8 mouse cellular contexts compared by ENCODE assay signal in genomic region chr4:106854361-106855309, GRCm38 (mm10). TPM values are rescaled to one million over a fixed set of nuclear protein-coding genes. Genes with fewer than 3 reads are reported as not detected.
A peak's percentile ranks its signal among the peaks of the same experiment; 100 is the strongest.
DNase-seq lines count a peak whose midpoint lies in the region; ATAC-seq and TF ChIP-seq lines count a peak whose summit lies in the region.

No protein-coding gene starts in this region.

- no peaks in the 10 kb centered on the region for H3K36me3 ChIP-seq in heart, embryonic 13.5 days
- no peaks in the 10 kb centered on the region for H3K36me3 ChIP-seq in ES-E14 (ENCODE audit: control insufficient read depth, insufficient read depth, low read length, poor library complexity, severe bottlenecking)
- H3K36me3 ChIP-seq in forebrain, embryonic 14.5 days (ENCODE audit: control insufficient read depth, insufficient read depth, low read length): no peaks in the 10 kb centered on the region
- H3K36me3 ChIP-seq in liver, postnatal 0 days (replicated peaks; ENCODE audit: insufficient read depth, low read length): no peaks in the 10 kb centered on the region

- no peak for DNase-seq in heart, adult 11 months
- no peak for DNase-seq in ES-E14 (ENCODE audit: low read depth, low spot score)
- peak; percentile 60 for DNase-seq in forebrain, embryonic 14.5 days (ENCODE audit: low spot score)
- DNase-seq in liver, postnatal 0 days: no peak
- DNase-seq in layer of hippocampus, adult 18-20 months (ENCODE audit: low spot score in 2 of 2): no peak
- no peak for DNase-seq in adrenal gland, adult 8-10 months
- DNase-seq in cerebellum, adult 2 months: no peak

- in situ Hi-C loops in ES-E14 (cut with MboI; ENCODE audit: low sequenced_read_pairs in 2 of 2, unreplicated experiment in 2 of 2): no loop called here

- peaks cover 40% of the 10 kb centered on the region for H3K4me1 ChIP-seq in heart, embryonic 13.5 days
- H3K4me1 ChIP-seq in ES-E14 (ENCODE audit: control insufficient read depth in 2 of 2, insufficient read depth in 2 of 2, low read length in 2 of 2, poor library complexity in 1 of 2): peaks cover 10 to 20% of the 10 kb centered on the region in 2 experiments; a peak in 3 of 4 replicates
- H3K4me1 ChIP-seq in forebrain, embryonic 14.5 days (ENCODE audit: control insufficient read depth, insufficient read depth, low read length): peaks cover 25% of the 10 kb centered on the region
- peaks cover under 1% of the 10 kb centered on the region; the same call in 1 of the 2 replicates for H3K4me1 ChIP-seq in liver, postnatal 0 days (ENCODE audit: insufficient read depth)
- H3K4me1 ChIP-seq in cerebellum, adult 2 months (ENCODE audit: control insufficient read depth, insufficient read depth, low read length): no peaks in the 10 kb centered on the region

- no peak for TF ChIP-seq POLR2A in cerebellum, adult 2 months (IDR thresholded peaks at IDR 0.05; ENCODE audit: borderline replicate concordance, insufficient read depth, low read length)

- peak overlapping the region; percentile 65 for H3K9ac ChIP-seq in heart, embryonic 13.5 days
- H3K9ac ChIP-seq in ES-E14 (ENCODE audit: insufficient read depth, low read depth, low read length, poor library complexity, severe bottlenecking): peak overlapping the region; percentile 39; the same call in 1 of the 2 replicates
- H3K9ac ChIP-seq in forebrain, embryonic 14.5 days (ENCODE audit: low read length): peak overlapping the region; percentile 54
- no peak overlapping the region for H3K9ac ChIP-seq in liver, postnatal 0 days (replicated peaks)

- TF ChIP-seq CTCF in liver, postnatal 0 days (IDR thresholded peaks at IDR 0.05; ENCODE audit: low read depth): no peak
- no peak for TF ChIP-seq CTCF in cerebellum, adult 2 months (IDR thresholded peaks at IDR 0.05; ENCODE audit: borderline replicate concordance, insufficient read depth, low read depth, low read length)

- WGBS in heart, embryonic 13.5 days: 22% methylated on average over 15 of the region's 15 CpGs
- 13% methylated on average over 15 of the region's 15 CpGs for WGBS in forebrain, embryonic 14.5 days
- WGBS in liver, postnatal 0 days (ENCODE audit: insufficient replicate concordance): 39% methylated on average over 12 of the region's 15 CpGs
- 54% methylated on average over 15 of the region's 15 CpGs for WGBS in cerebellum, adult 2 months

- no peaks in the 10 kb centered on the region for H3K9me3 ChIP-seq in heart, embryonic 13.5 days
- no peaks in the 10 kb centered on the region for H3K9me3 ChIP-seq in ES-E14 (ENCODE audit: control insufficient read depth, insufficient read depth, low read depth, low read length)
- H3K9me3 ChIP-seq in forebrain, embryonic 14.5 days (replicated peaks; ENCODE audit: control insufficient read depth, low read length): no peaks in the 10 kb centered on the region
- H3K9me3 ChIP-seq in liver, postnatal 0 days (ENCODE audit: low read length): no peaks in the 10 kb centered on the region

- peaks cover 4% of the 10 kb centered on the region; the same call in 1 of the 2 replicates for H3K27me3 ChIP-seq in heart, embryonic 13.5 days (replicated peaks)
- H3K27me3 ChIP-seq in forebrain, embryonic 14.5 days (replicated peaks; ENCODE audit: control insufficient read depth, insufficient read depth, low read length): no peaks in the 10 kb centered on the region
- 0 out of 2 replicates have a peak, but pooled peaks cover 3% of the 10 kb centered on the region for H3K27me3 ChIP-seq in liver, postnatal 0 days (ENCODE audit: insufficient read depth, low read length)
- no peaks in the 10 kb centered on the region for H3K27me3 ChIP-seq in cerebellum, adult 2 months (ENCODE audit: control insufficient read depth, insufficient read depth, low read length)

- no peak for TF ChIP-seq EP300 in liver, postnatal 0 days (IDR thresholded peaks at IDR 0.05; ENCODE audit: low read depth)

- H3K4me2 ChIP-seq in heart, embryonic 13.5 days: peak overlapping the region; percentile 42
- peak overlapping the region; percentile 29 for H3K4me2 ChIP-seq in forebrain, embryonic 14.5 days (ENCODE audit: low read length)
- no peak overlapping the region for H3K4me2 ChIP-seq in liver, postnatal 0 days (ENCODE audit: low read depth, low read length)

- ATAC-seq in heart, embryonic 13.5 days (ENCODE audit: extremely low read depth, insufficient number of reproducible peaks, low FRiP score, low TSS enrichment): no peak
- ATAC-seq in forebrain, embryonic 14.5 days: peak; percentile 79
- ATAC-seq in liver, postnatal 0 days: peak; percentile 23; the same call in 1 of the 2 replicates

- peak overlapping the region; percentile 30; the same call in 1 of the 2 replicates for H3K27ac ChIP-seq in heart, embryonic 13.5 days (replicated peaks)
- peak overlapping the region; percentile 57; the same call in 1 of the 2 replicates for H3K27ac ChIP-seq in ES-E14 (ENCODE audit: insufficient read depth, low read depth, low read length, poor library complexity, severe bottlenecking)
- H3K27ac ChIP-seq in forebrain, embryonic 14.5 days (ENCODE audit: low read depth, low read length): peak overlapping the region; percentile 30; the same call in 1 of the 2 replicates
- H3K27ac ChIP-seq in liver, postnatal 0 days (ENCODE audit: low read depth): no peak overlapping the region
- no peak overlapping the region for H3K27ac ChIP-seq in cerebellum, adult 2 months (ENCODE audit: insufficient read depth, low read length)

- no peak overlapping the region for H3K4me3 ChIP-seq in heart, embryonic 13.5 days
- H3K4me3 ChIP-seq in ES-E14 (ENCODE audit: insufficient read depth in 1 of 2, low read depth in 1 of 2, low read length in 2 of 2, poor library complexity in 1 of 2, severe bottlenecking in 1 of 2): peak overlapping the region; percentile 42 to 70
- no peak overlapping the region for H3K4me3 ChIP-seq in forebrain, embryonic 14.5 days (ENCODE audit: low read depth, low read length)
- H3K4me3 ChIP-seq in liver, postnatal 0 days (ENCODE audit: low read depth, low read length): no peak overlapping the region
- no peak overlapping the region for H3K4me3 ChIP-seq in cerebellum, adult 2 months (replicated peaks; ENCODE audit: insufficient read depth, low read depth, low read length)

TF ChIP-seq in ES-E14, 5 proteins besides CTCF, POLR2A, EP300 and RAD21:
- TF ChIP-seq ZC3H11A (IDR thresholded peaks at IDR 0.05; ENCODE audit: borderline replicate concordance, low read depth, low read length) (no peak), MAFK (IDR thresholded peaks at IDR 0.05; ENCODE audit: insufficient read depth, low read depth, low read length) (no peak), HCFC1 (IDR thresholded peaks at IDR 0.05; ENCODE audit: borderline replicate concordance, insufficient read depth, low read length) (no peak), CHD2 (IDR thresholded peaks at IDR 0.05; ENCODE audit: low read depth, low read length) (no peak), ZNF384 (IDR thresholded peaks at IDR 0.05; ENCODE audit: low read depth, low read length) (no peak)

RNA-seq across cellular contexts. Expression of gene Acot11, which starts 49.8 kb away (rescaled TPM):
- polyA plus RNA-seq in heart, embryonic 13.5 days (2015; fragmentation: Nextera tagmentation; extraction: Ambion mirVana): 2.2 and 3.9 TPM in 2 replicates
- total RNA-seq in ES-E14 (2012; rRNA removed): 2.1 and 2.5 TPM in 2 replicates
- 0.77 and 1.3 TPM in 2 replicates for polyA plus RNA-seq in forebrain, embryonic 14.5 days (2014; fragmentation: Nextera tagmentation; extraction: Ambion mirVana)
- 0.72 and 2.1 TPM in 2 replicates for polyA plus RNA-seq in liver, postnatal 0 days (2015; fragmentation: Nextera tagmentation; extraction: Ambion mirVana)
- 10 to 100 TPM; 46.7 to 52.6 TPM for total RNA-seq in layer of hippocampus, adult 18-20 months (2021)
- 10 to 100 TPM in 3 of 4 experiments, 1 to 10 TPM in 1; 7.7 to 65.3 (median 27.8) TPM for total RNA-seq in adrenal gland, adult 8-10 months (2022)
- 32.5 and 32.7 TPM in 2 replicates for polyA plus RNA-seq in cerebellum, adult 2 months (2012; rRNA removed)

RNA-seq across cellular contexts. Expression of gene Ssbp3, which starts 55.9 kb away (rescaled TPM):
- polyA plus RNA-seq in heart, embryonic 13.5 days (2015; fragmentation: Nextera tagmentation; extraction: Ambion mirVana): 59.8 and 61.9 TPM in 2 replicates
- total RNA-seq in ES-E14 (2012; rRNA removed): 42.3 and 42.6 TPM in 2 replicates
- 118 and 127 TPM in 2 replicates for polyA plus RNA-seq in forebrain, embryonic 14.5 days (2014; fragmentation: Nextera tagmentation; extraction: Ambion mirVana)
- 22.8 and 26.8 TPM in 2 replicates for polyA plus RNA-seq in liver, postnatal 0 days (2015; fragmentation: Nextera tagmentation; extraction: Ambion mirVana)
- total RNA-seq in layer of hippocampus, adult 18-20 months (2021): 100 to 1,000 TPM; 158 to 189 TPM
- total RNA-seq in adrenal gland, adult 8-10 months (2022): 100 to 1,000 TPM in 2 of 4 experiments, 10 to 100 TPM in 2; 70.3 to 121 (median 101) TPM
- 126 and 134 TPM in 2 replicates for polyA plus RNA-seq in cerebellum, adult 2 months (2012; rRNA removed)

Comparison
In these comparisons a context has a peak if more than half of its experiments do, and no peak if none do; other contexts are left out.
1. H3K27ac ChIP-seq: peak in heart, embryonic 13.5 days (single experiment), ES-E14 (single experiment) and forebrain, embryonic 14.5 days (single experiment); none in liver, postnatal 0 days (single experiment) and cerebellum, adult 2 months (single experiment).
2. H3K4me3 ChIP-seq: peak in ES-E14 (2 of 2); none in heart, embryonic 13.5 days (single experiment), forebrain, embryonic 14.5 days (single experiment), liver, postnatal 0 days (single experiment) and cerebellum, adult 2 months (single experiment).